Mouse (Mus musculus): ENCODE data around the gene Map3k11. TPM values are rescaled to one million over a fixed set of nuclear protein-coding genes. Genes with fewer than 3 reads are reported as not detected.

The Map3k11 gene
- polyA plus RNA-seq, 1 experiment from 2014 or later = 20.4 TPM

GRCm38 (mm10) chr19:5710068-5710467, 21.5 kb downstream of the Map3k11 start:
- Histone ChIP-seq H3K4me3 (ENCODE audit: low read depth, low read length) (no peak overlapping the region), H3K36me3 (ENCODE audit: control insufficient read depth, insufficient read depth, low read length) (no peaks in the 10 kb centered on the region; the same call in 1 of the 2 replicates), H3K27me3 (ENCODE audit: control insufficient read depth, insufficient read depth, low read length) (no peaks in the 10 kb centered on the region), H3K4me1 (replicated peaks; ENCODE audit: control insufficient read depth, insufficient read depth, low read length) (no peaks in the 10 kb centered on the region), H3K9me3 (ENCODE audit: control insufficient read depth, low read length) (no peaks in the 10 kb centered on the region), H3K9ac (ENCODE audit: low read length) (no peak overlapping the region), H3K4me2 (ENCODE audit: low read depth, low read length, severe bottlenecking) (no peak overlapping the region), H3K27ac (ENCODE audit: low read depth, low read length) (no peak overlapping the region)
- 95% methylated on average over 6 of the region's 6 CpGs for WGBS
- ATAC-seq (replicated peaks; ENCODE audit: low FRiP score) (no peak), DNase-seq (ENCODE audit: low spot score) (no peak)

- ATAC-seq (replicated peaks; ENCODE audit: low FRiP score) = no peak
- 78% methylated on average over 7 of the region's 8 CpGs for WGBS
- H3K27me3 ChIP-seq (ENCODE audit: control insufficient read depth, insufficient read depth, low read length) = no peaks in the 10 kb centered on the region
- no peaks in the 10 kb centered on the region for H3K9me3 ChIP-seq (ENCODE audit: control insufficient read depth, low read length)
- no peak overlapping the region for H3K27ac ChIP-seq (ENCODE audit: low read depth, low read length)
- peaks cover under 1% of the 10 kb centered on the region; the same call in 1 of the 2 replicates for H3K4me1 ChIP-seq (replicated peaks; ENCODE audit: control insufficient read depth, insufficient read depth, low read length)
- no peaks in the 10 kb centered on the region; the same call in 1 of the 2 replicates for H3K36me3 ChIP-seq (ENCODE audit: control insufficient read depth, insufficient read depth, low read length)
- no peak overlapping the region for H3K9ac ChIP-seq (ENCODE audit: low read length)
- no peak overlapping the region for H3K4me3 ChIP-seq (ENCODE audit: low read depth, low read length)
- H3K4me2 ChIP-seq (ENCODE audit: low read depth, low read length, severe bottlenecking) = no peak overlapping the region
- no peak for DNase-seq (ENCODE audit: low spot score)
These were observed 22.0 kb downstream of the Map3k11 start for GRCm38 (mm10) chr19:5710581-5710980.

- H3K4me3 ChIP-seq (ENCODE audit: low read depth, low read length) = no peak overlapping the region
These were observed 22.7 kb downstream of the Map3k11 start for GRCm38 (mm10) chr19:5711218-5711617.

GRCm38 (mm10) chr19:5711907-5712460, 23.4 kb downstream of the Map3k11 start:
- no peaks in the 10 kb centered on the region for H3K27me3 ChIP-seq (ENCODE audit: control insufficient read depth, insufficient read depth, low read length)
- 91% methylated on average over 14 of the region's 14 CpGs for WGBS
- no peaks in the 10 kb centered on the region; the same call in 1 of the 2 replicates for H3K36me3 ChIP-seq (ENCODE audit: control insufficient read depth, insufficient read depth, low read length)
- no peak overlapping the region for H3K4me3 ChIP-seq (ENCODE audit: low read depth, low read length)
- no peaks in the 10 kb centered on the region for H3K9me3 ChIP-seq (ENCODE audit: control insufficient read depth, low read length)
- peaks cover 6% of the 10 kb centered on the region; the same call in 1 of the 2 replicates for H3K4me1 ChIP-seq (replicated peaks; ENCODE audit: control insufficient read depth, insufficient read depth, low read length)
- no peak overlapping the region for H3K9ac ChIP-seq (ENCODE audit: low read length)
- H3K27ac ChIP-seq (ENCODE audit: low read depth, low read length) = no peak overlapping the region
- no peak overlapping the region for H3K4me2 ChIP-seq (ENCODE audit: low read depth, low read length, severe bottlenecking)
- ATAC-seq (replicated peaks; ENCODE audit: low FRiP score) = no peak
- no peak for DNase-seq (ENCODE audit: low spot score)

More at GRCm38 (mm10) chr19:5711218-5711617, 22.7 kb downstream of the Map3k11 start:
- no peak overlapping the region for H3K9ac ChIP-seq (ENCODE audit: low read length)
- H3K4me2 ChIP-seq (ENCODE audit: low read depth, low read length, severe bottlenecking) = no peak overlapping the region
- no peaks in the 10 kb centered on the region for H3K27me3 ChIP-seq (ENCODE audit: control insufficient read depth, insufficient read depth, low read length)
- no peak overlapping the region for H3K27ac ChIP-seq (ENCODE audit: low read depth, low read length)
- no peak for DNase-seq (ENCODE audit: low spot score)
- H3K9me3 ChIP-seq (ENCODE audit: control insufficient read depth, low read length) = no peaks in the 10 kb centered on the region
- ATAC-seq (replicated peaks; ENCODE audit: low FRiP score) = no peak
- H3K36me3 ChIP-seq (ENCODE audit: control insufficient read depth, insufficient read depth, low read length) = no peaks in the 10 kb centered on the region; the same call in 1 of the 2 replicates
- peaks cover 3% of the 10 kb centered on the region; the same call in 1 of the 2 replicates for H3K4me1 ChIP-seq (replicated peaks; ENCODE audit: control insufficient read depth, insufficient read depth, low read length)
- 10% methylated on average over 3 of the region's 3 CpGs for WGBS

- H3K4me1 ChIP-seq (replicated peaks; ENCODE audit: control insufficient read depth, insufficient read depth, low read length) = peaks cover 6% of the 10 kb centered on the region; the same call in 1 of the 2 replicates
- H3K36me3 ChIP-seq (ENCODE audit: control insufficient read depth, insufficient read depth, low read length) = no peaks in the 10 kb centered on the region; the same call in 1 of the 2 replicates
- 76% methylated on average over 5 of the region's 5 CpGs for WGBS
- H3K9me3 ChIP-seq (ENCODE audit: control insufficient read depth, low read length) = no peaks in the 10 kb centered on the region
- no peak overlapping the region for H3K27ac ChIP-seq (ENCODE audit: low read depth, low read length)
- H3K4me2 ChIP-seq (ENCODE audit: low read depth, low read length, severe bottlenecking) = no peak overlapping the region
- H3K27me3 ChIP-seq (ENCODE audit: control insufficient read depth, insufficient read depth, low read length) = no peaks in the 10 kb centered on the region
- DNase-seq (ENCODE audit: low spot score) (no peak), ATAC-seq (replicated peaks; ENCODE audit: low FRiP score) (no peak)
- H3K9ac ChIP-seq (ENCODE audit: low read length) = no peak overlapping the region
- H3K4me3 ChIP-seq (ENCODE audit: low read depth, low read length) = no peak overlapping the region
These were observed 24.7 kb downstream of the Map3k11 start for GRCm38 (mm10) chr19:5713255-5713654.

DNA sequence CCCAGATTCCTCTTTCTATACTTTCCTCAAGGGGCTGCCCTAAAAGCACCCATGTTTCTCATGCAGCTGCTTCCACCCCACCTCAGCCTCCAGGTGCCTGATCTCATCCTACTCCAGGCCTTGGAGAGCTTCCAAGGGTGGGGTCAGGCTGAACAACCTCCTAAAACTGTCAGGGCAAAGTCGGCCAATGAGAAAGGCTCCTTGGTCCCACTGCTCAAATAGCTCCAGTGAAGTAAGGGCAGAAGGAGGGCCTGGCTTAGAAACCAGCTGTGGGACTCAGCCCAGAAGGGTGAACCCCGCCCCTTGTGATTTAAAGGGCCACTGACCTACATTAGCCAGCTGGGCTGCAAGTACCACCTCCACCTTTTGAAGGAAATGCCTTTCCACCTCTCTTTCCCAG, 25.2 kb downstream of the Map3k11 start:
- H3K27ac ChIP-seq (ENCODE audit: low read depth, low read length) = no peak overlapping the region
- no peaks in the 10 kb centered on the region for H3K27me3 ChIP-seq (ENCODE audit: control insufficient read depth, insufficient read depth, low read length)
- no peak overlapping the region for H3K4me2 ChIP-seq (ENCODE audit: low read depth, low read length, severe bottlenecking)
- ATAC-seq (replicated peaks; ENCODE audit: low FRiP score) (no peak), DNase-seq (ENCODE audit: low spot score) (no peak)
- no peak overlapping the region for H3K4me3 ChIP-seq (ENCODE audit: low read depth, low read length)
- no peak overlapping the region for H3K9ac ChIP-seq (ENCODE audit: low read length)
- 2% methylated on average over 2 of the region's 2 CpGs for WGBS
- no peaks in the 10 kb centered on the region; the same call in 1 of the 2 replicates for H3K36me3 ChIP-seq (ENCODE audit: control insufficient read depth, insufficient read depth, low read length)
- H3K9me3 ChIP-seq (ENCODE audit: control insufficient read depth, low read length) = no peaks in the 10 kb centered on the region
- H3K4me1 ChIP-seq (replicated peaks; ENCODE audit: control insufficient read depth, insufficient read depth, low read length) = peaks cover 6% of the 10 kb centered on the region; the same call in 1 of the 2 replicates

DNA sequence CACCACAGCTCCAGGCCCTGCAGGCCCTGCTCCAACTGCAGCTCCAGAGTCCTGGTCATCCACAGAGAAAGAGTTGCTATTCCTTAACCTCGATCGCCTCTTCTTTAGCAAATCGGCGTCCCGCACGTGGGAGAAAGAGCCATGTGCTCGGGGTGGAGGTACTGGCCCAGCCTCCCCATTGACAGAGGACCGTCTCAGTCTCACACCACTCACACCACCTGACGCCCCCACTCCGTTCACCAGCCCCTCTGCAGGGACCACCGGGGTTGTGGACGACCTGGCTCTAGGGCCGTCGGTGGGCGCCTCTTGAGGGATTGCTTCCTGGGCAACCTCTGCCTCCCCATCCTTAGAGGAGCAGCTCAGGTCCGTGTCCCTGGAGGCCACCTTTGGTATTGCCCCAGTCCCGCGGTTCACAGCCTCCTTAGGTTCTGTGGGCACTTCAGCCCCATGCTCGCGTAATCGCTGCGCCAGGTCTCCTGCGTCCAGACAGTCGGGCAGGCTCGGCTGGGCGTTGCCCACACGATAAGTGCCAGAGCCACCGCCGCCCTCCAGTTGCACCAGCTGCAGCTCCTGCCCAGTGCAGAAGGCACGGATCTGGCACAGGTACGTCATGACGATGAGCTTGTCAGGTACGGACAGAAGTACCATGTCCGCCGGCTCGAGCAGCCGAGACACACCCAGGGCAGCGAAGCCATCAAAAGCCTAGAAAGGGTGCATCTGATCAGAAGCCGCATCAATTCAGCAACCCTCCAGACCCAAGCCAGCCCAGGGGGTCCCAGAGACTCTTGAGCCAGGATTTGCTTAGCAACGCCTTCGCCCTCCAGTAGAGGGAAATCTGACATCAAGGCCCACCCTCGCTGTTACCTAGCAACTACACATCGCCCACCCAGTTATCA, 27.5 kb downstream of the Map3k11 start:
- DNase-seq (ENCODE audit: low spot score) (peak; percentile 71), ATAC-seq (replicated peaks; ENCODE audit: low FRiP score) (peak; percentile 78)
- Histone ChIP-seq H3K4me3 (ENCODE audit: low read depth, low read length) (peak overlapping the region; percentile 15; the same call in 1 of the 2 replicates), H3K27me3 (ENCODE audit: control insufficient read depth, insufficient read depth, low read length) (no peaks in the 10 kb centered on the region), H3K27ac (ENCODE audit: low read depth, low read length) (no peak overlapping the region), H3K4me1 (replicated peaks; ENCODE audit: control insufficient read depth, insufficient read depth, low read length) (peaks cover 6% of the 10 kb centered on the region; the same call in 1 of the 2 replicates), H3K9me3 (ENCODE audit: control insufficient read depth, low read length) (no peaks in the 10 kb centered on the region), H3K4me2 (ENCODE audit: low read depth, low read length, severe bottlenecking) (peak overlapping the region; percentile 42; the same call in 1 of the 2 replicates), H3K9ac (ENCODE audit: low read length) (peak overlapping the region; percentile 29; the same call in 1 of the 2 replicates), H3K36me3 (ENCODE audit: control insufficient read depth, insufficient read depth, low read length) (peaks cover 8% of the 10 kb centered on the region)
- 12% methylated on average over 43 of the region's 43 CpGs for WGBS

DNA sequence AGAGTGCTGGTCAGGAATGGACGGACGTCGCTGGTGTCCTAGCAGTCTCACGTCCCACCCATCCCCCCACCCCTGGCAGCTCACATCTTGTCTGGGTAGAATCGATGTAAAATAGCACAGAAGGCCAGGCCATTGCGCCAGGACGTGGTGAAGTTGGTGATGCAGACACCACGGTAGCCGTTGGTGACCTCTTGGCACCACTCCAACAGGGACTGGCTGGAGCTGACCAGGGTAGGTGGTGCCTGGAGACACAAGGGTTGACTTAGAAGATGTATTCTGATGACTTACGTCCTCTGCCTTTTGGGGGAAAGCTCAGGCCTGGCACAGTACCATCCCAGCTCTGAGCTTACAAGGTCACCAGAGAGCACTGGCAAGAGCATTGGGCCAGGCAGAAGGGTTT, 28.4 kb downstream of the Map3k11 start:
- no peak for ATAC-seq (replicated peaks; ENCODE audit: low FRiP score)
- H3K4me1 ChIP-seq (replicated peaks; ENCODE audit: control insufficient read depth, insufficient read depth, low read length) = peaks cover 6% of the 10 kb centered on the region; the same call in 1 of the 2 replicates
- H3K9me3 ChIP-seq (ENCODE audit: control insufficient read depth, low read length) = no peaks in the 10 kb centered on the region
- H3K4me2 ChIP-seq (ENCODE audit: low read depth, low read length, severe bottlenecking) = no peak overlapping the region
- H3K27ac ChIP-seq (ENCODE audit: low read depth, low read length) = no peak overlapping the region
- WGBS = 64% methylated on average over 10 of the region's 10 CpGs
- H3K9ac ChIP-seq (ENCODE audit: low read length) = no peak overlapping the region; the same call in 1 of the 2 replicates
- H3K27me3 ChIP-seq (ENCODE audit: control insufficient read depth, insufficient read depth, low read length) = no peaks in the 10 kb centered on the region
- no peak for DNase-seq (ENCODE audit: low spot score)
- peaks cover 8% of the 10 kb centered on the region for H3K36me3 ChIP-seq (ENCODE audit: control insufficient read depth, insufficient read depth, low read length)
- H3K4me3 ChIP-seq (ENCODE audit: low read depth, low read length) = no peak overlapping the region
